Mouse (Mus musculus): ENCODE measurements around the gene Fahd1. TPM values are rescaled to one million over a fixed set of nuclear protein-coding genes. Genes with fewer than 3 reads are reported as not detected.

Gene Fahd1
- total RNA-seq, 2 experiments from 2014 or later = 17.6 to 21.5 TPM

Other genes with a start within 250 kb of the Fahd1 start
- 100 to 1,000 TPM; 136 to 153 TPM for gene Tsc2, start 217.7 kb downstream of the Fahd1 start, total RNA-seq (2021)
- gene Nthl1, start 217.7 kb downstream of the Fahd1 start, total RNA-seq (2021) = 1 to 10 TPM; 4.1 to 7.4 TPM
- 10 to 100 TPM; 47.3 to 52.7 TPM for gene Slc9a3r2, start 200.0 kb downstream of the Fahd1 start, total RNA-seq (2021)
- 1 to 10 TPM; 2.1 TPM for gene Npw, start 191.9 kb downstream of the Fahd1 start, total RNA-seq (2021)
- 10 to 100 TPM; 41.4 to 45.5 TPM for gene Zfp598, start 180.7 kb downstream of the Fahd1 start, total RNA-seq (2021)
- 100 to 1,000 TPM; 191 to 195 TPM for gene Syngr3, start 160.4 kb downstream of the Fahd1 start, total RNA-seq (2021)
- 10 to 100 TPM; 20.6 to 23.9 TPM for gene Gfer, start 154.2 kb downstream of the Fahd1 start, total RNA-seq (2021)
- 1 to 10 TPM; 1.9 to 2.1 TPM for gene Noxo1, start 154.1 kb downstream of the Fahd1 start, total RNA-seq (2021)
- gene Tbl3, start 142.7 kb downstream of the Fahd1 start, total RNA-seq (2021) = 10 to 100 TPM; 28.5 to 30.5 TPM
- gene Rnf151, start 132.3 kb downstream of the Fahd1 start, total RNA-seq (2021) = under 1 TPM in 1 of 2 experiments, not detected in 1; 0.56 TPM
- gene Rps2, start 132.2 kb downstream of the Fahd1 start, total RNA-seq (2021) = 100 to 1,000 TPM; 268 to 301 TPM
- gene Ndufb10, start 125.9 kb downstream of the Fahd1 start, total RNA-seq (2021) = 100 to 1,000 TPM; 220 to 246 TPM
- under 1 TPM; 0.40 to 0.65 TPM for gene Rpl3l, start 122.5 kb downstream of the Fahd1 start, total RNA-seq (2021)
- 10 to 100 TPM; 34.9 to 37.2 TPM for gene Msrb1, start 113.7 kb downstream of the Fahd1 start, total RNA-seq (2021)
- 1 to 10 TPM in 1 of 2 experiments, under 1 TPM in 1; 0.30 to 1.0 TPM for gene Hs3st6, start 97.4 kb downstream of the Fahd1 start, total RNA-seq (2021)
- gene Meiob, start 46.1 kb downstream of the Fahd1 start, total RNA-seq (2021) = not detected
- 100 to 1,000 TPM; 136 to 146 TPM for gene Hagh, start 10.2 kb downstream of the Fahd1 start, total RNA-seq (2021)
- gene Igfals, start 15.6 kb upstream of the Fahd1 start, total RNA-seq (2021) = not detected
- gene Nubp2, start 36.0 kb upstream of the Fahd1 start, total RNA-seq (2021) = 10 to 100 TPM; 30.4 to 31.0 TPM
- 10 to 100 TPM; 60.3 to 60.7 TPM for gene Spsb3, start 36.3 kb upstream of the Fahd1 start, total RNA-seq (2021)
- 10 to 100 TPM; 47.5 to 51.1 TPM for gene Eme2, start 44.7 kb upstream of the Fahd1 start, total RNA-seq (2021)
- gene Mrps34, start 44.8 kb upstream of the Fahd1 start, total RNA-seq (2021) = 10 to 100 TPM; 69.0 to 72.9 TPM
- gene Nme3, start 46.1 kb upstream of the Fahd1 start, total RNA-seq (2021) = 10 to 100 TPM; 51.8 to 54.1 TPM
- gene Mapk8ip3, start 86.6 kb upstream of the Fahd1 start, total RNA-seq (2021) = 100 to 1,000 TPM; 383 to 387 TPM
- 1 to 10 TPM; 4.9 to 5.2 TPM for gene Jpt2, start 110.3 kb upstream of the Fahd1 start, total RNA-seq (2021)
- gene Cramp1l, start 165.4 kb upstream of the Fahd1 start, total RNA-seq (2021) = 10 to 100 TPM; 29.7 to 30.3 TPM
- 10 to 100 TPM; 20.1 to 20.9 TPM for gene Ift140, start 165.7 kb upstream of the Fahd1 start, total RNA-seq (2021)
- 1 to 10 TPM; 8.9 to 9.4 TPM for gene Tmem204, start 233.2 kb upstream of the Fahd1 start, total RNA-seq (2021)